Mouse (Mus musculus): ENCODE measurements around the gene Foxp1. TPM values are rescaled to one million over a fixed set of nuclear protein-coding genes. Genes with fewer than 3 reads are reported as not detected.

Foxp1 gene
- polyA plus RNA-seq (2015; fragmentation: Nextera tagmentation; extraction: Ambion mirVana): 18.4 and 18.9 TPM in 2 replicates

DNA sequence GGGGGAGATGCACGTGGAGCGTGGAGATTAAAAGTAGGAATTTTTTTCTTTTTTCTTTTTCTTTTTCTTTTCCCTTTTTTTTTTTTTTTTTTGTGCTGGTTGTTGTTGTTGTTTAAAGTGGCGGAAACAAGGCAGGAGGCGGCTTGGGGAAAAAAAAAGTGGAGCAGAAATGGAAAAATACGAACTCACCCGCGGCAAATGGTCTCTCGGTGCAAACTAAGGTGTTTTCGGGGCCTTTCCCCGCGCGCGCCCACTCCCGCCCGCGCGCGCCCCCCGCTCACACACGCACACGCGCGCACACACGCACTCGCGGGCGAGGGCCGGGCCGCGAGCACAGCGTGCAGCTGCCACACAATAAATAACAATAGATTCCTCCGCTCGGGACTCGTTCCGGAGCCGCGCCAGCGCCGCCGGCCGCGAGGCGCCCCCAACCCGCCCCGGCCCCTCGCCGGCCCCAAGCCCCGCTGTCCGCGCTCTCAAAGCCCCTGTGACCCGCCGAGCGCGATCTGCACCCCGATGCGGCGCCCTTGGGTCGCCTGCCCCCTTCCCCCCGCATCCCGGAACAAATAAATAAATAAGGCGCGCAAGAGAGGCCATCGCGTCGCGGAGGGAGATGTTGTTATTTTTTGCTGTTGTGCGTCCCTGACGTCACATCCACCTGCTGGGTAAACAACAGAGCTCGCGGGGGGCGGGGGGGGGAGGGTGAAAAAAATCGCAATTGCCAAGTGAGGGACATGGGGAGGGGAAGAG is at the start of gene Foxp1:
Gene Foxp1, minus strand, starts transcription at position 363 of the 750 bp plus-strand sequence.
- H3K9me3 ChIP-seq (ENCODE audit: low read length): peaks cover 5% of the 10 kb centered on the region; the same call in 1 of the 2 replicates
- under 1% methylated on average over 67 of the region's 72 CpGs for WGBS (ENCODE audit: insufficient replicate concordance)
- TF ChIP-seq CTCF (IDR thresholded peaks at IDR 0.05; ENCODE audit: low read depth) (no peak), EP300 (IDR thresholded peaks at IDR 0.05; ENCODE audit: low read depth) (no peak)
- no peaks in the 10 kb centered on the region for H3K36me3 ChIP-seq (replicated peaks; ENCODE audit: insufficient read depth, low read length)
- DNase-seq: peak; percentile 88
- peak within 1 kb of the TSS; percentile 89 for H3K4me2 ChIP-seq (ENCODE audit: low read depth, low read length)
- ATAC-seq: peak; percentile 60
- H3K4me1 ChIP-seq (ENCODE audit: insufficient read depth): 0 out of 2 replicates have a peak, but pooled peaks cover 2% of the 10 kb centered on the region
- H3K9ac ChIP-seq (replicated peaks): peak within 1 kb of the TSS; percentile 97
- peak within 1 kb of the TSS; percentile 81 for H3K4me3 ChIP-seq (ENCODE audit: low read depth, low read length)
- H3K27ac ChIP-seq (ENCODE audit: low read depth): peak within 1 kb of the TSS; percentile 100
- H3K27me3 ChIP-seq (ENCODE audit: insufficient read depth, low read length): 0 out of 2 replicates have a peak, but pooled peaks cover 4% of the 10 kb centered on the region

DNA sequence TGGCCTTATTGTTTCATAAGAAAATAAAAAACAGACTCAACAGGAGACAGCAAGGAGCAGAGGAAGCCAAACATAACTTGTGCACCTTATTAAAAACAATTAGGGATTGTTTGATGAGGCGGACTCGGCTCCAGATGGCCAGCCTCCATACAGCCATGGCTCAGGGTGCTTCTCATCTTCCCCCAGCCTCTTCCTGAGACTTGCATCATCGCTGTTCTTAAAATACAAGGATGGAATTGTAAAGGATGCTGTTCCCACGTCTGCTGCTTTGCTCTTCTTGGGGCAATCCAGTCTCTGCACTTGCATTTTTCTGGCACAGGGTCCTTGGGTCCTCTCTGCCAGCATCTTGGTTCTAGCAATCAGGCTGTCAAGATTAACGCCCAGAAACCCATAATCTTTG is 49.5 kb upstream of the Foxp1 start:
- DNase-seq (no peak), ATAC-seq (no peak)
- Histone ChIP-seq H3K9ac (replicated peaks) (no peak overlapping the region), H3K4me1 (ENCODE audit: insufficient read depth) (no peaks in the 10 kb centered on the region), H3K4me2 (ENCODE audit: low read depth, low read length) (no peak overlapping the region), H3K27ac (ENCODE audit: low read depth) (no peak overlapping the region), H3K9me3 (ENCODE audit: low read length) (no peaks in the 10 kb centered on the region), H3K4me3 (ENCODE audit: low read depth, low read length) (no peak overlapping the region), H3K27me3 (ENCODE audit: insufficient read depth, low read length) (no peaks in the 10 kb centered on the region), H3K36me3 (replicated peaks; ENCODE audit: insufficient read depth, low read length) (no peaks in the 10 kb centered on the region)
- TF ChIP-seq EP300 (IDR thresholded peaks at IDR 0.05; ENCODE audit: low read depth): no peak
- TF ChIP-seq CTCF (IDR thresholded peaks at IDR 0.05; ENCODE audit: low read depth): no peak
- 72% methylated on average over 5 of the region's 5 CpGs for WGBS (ENCODE audit: insufficient replicate concordance)

DNA sequence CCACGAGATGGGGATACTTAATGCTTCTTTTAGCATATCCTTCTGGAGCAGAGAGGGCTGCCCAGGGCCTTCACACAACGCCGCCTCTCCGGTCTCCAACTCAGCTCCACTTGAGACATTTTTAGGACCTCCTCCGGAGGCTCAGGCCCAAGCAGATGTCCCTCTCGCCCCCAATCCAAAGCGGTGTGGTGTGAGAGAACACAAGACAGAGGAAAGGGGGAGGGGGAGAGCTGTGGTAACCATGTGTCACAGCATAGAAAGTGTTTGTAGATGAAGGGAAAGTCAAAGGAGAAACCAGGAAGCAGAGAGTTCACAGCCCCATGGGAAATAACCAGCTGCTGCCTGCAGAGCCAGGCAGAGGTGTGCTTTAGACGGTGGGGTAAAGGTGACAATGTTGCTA is 44.4 kb upstream of the Foxp1 start:
- ATAC-seq: no peak
- no peak overlapping the region for H3K4me2 ChIP-seq (ENCODE audit: low read depth, low read length)
- no peak for TF ChIP-seq EP300 (IDR thresholded peaks at IDR 0.05; ENCODE audit: low read depth)
- TF ChIP-seq CTCF (IDR thresholded peaks at IDR 0.05; ENCODE audit: low read depth): no peak
- H3K9ac ChIP-seq (replicated peaks): no peak overlapping the region
- DNase-seq: no peak
- H3K9me3 ChIP-seq (ENCODE audit: low read length): no peaks in the 10 kb centered on the region
- no peaks in the 10 kb centered on the region for H3K36me3 ChIP-seq (replicated peaks; ENCODE audit: insufficient read depth, low read length)
- 73% methylated on average over 8 of the region's 8 CpGs for WGBS (ENCODE audit: insufficient replicate concordance)
- H3K4me3 ChIP-seq (ENCODE audit: low read depth, low read length): no peak overlapping the region
- no peak overlapping the region for H3K27ac ChIP-seq (ENCODE audit: low read depth)
- H3K27me3 ChIP-seq (ENCODE audit: insufficient read depth, low read length): no peaks in the 10 kb centered on the region
- H3K4me1 ChIP-seq (ENCODE audit: insufficient read depth): no peaks in the 10 kb centered on the region

GRCm38 (mm10) chr6:99564766-99565165 is 42.2 kb upstream of the Foxp1 start:
- no peak for TF ChIP-seq CTCF (IDR thresholded peaks at IDR 0.05; ENCODE audit: low read depth)
- no peak for TF ChIP-seq EP300 (IDR thresholded peaks at IDR 0.05; ENCODE audit: low read depth)
- Histone ChIP-seq H3K4me1 (ENCODE audit: insufficient read depth) (no peaks in the 10 kb centered on the region), H3K9me3 (ENCODE audit: low read length) (no peaks in the 10 kb centered on the region), H3K27ac (ENCODE audit: low read depth) (no peak overlapping the region), H3K36me3 (replicated peaks; ENCODE audit: insufficient read depth, low read length) (no peaks in the 10 kb centered on the region), H3K27me3 (ENCODE audit: insufficient read depth, low read length) (no peaks in the 10 kb centered on the region), H3K4me3 (ENCODE audit: low read depth, low read length) (no peak overlapping the region), H3K9ac (replicated peaks) (no peak overlapping the region), H3K4me2 (ENCODE audit: low read depth, low read length) (no peak overlapping the region)
- WGBS (ENCODE audit: insufficient replicate concordance): 72% methylated on average over 3 of the region's 3 CpGs
- no peak for DNase-seq
- ATAC-seq: no peak

DNA sequence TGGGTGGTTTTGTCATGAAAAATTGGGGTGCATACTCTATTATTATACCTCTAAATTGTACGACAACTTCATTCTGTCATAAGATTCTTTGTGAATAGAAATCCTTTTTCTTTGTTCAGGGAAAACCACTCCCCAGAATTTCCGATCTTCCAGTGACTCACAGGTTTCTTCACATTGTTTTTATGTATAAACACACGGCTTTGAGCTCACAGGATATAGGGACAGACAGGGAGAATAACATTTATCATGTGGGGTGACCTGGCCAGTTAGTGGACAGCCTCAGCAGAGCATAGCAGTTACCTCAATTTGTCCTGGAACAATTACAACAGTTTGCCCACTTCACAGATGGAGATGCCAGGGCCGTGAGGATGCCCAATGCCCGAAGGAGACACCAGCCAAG is 34.4 kb upstream of the Foxp1 start:
- 76% methylated on average over 5 of the region's 5 CpGs for WGBS (ENCODE audit: insufficient replicate concordance)
- no peak for TF ChIP-seq CTCF (IDR thresholded peaks at IDR 0.05; ENCODE audit: low read depth)
- no peak for TF ChIP-seq EP300 (IDR thresholded peaks at IDR 0.05; ENCODE audit: low read depth)
- Histone ChIP-seq H3K9me3 (ENCODE audit: low read length) (no peaks in the 10 kb centered on the region), H3K36me3 (replicated peaks; ENCODE audit: insufficient read depth, low read length) (no peaks in the 10 kb centered on the region), H3K27me3 (ENCODE audit: insufficient read depth, low read length) (no peaks in the 10 kb centered on the region), H3K4me2 (ENCODE audit: low read depth, low read length) (no peak overlapping the region), H3K4me3 (ENCODE audit: low read depth, low read length) (no peak overlapping the region), H3K4me1 (ENCODE audit: insufficient read depth) (no peaks in the 10 kb centered on the region), H3K27ac (ENCODE audit: low read depth) (no peak overlapping the region), H3K9ac (replicated peaks) (no peak overlapping the region)
- ATAC-seq: no peak
- DNase-seq: no peak

DNA sequence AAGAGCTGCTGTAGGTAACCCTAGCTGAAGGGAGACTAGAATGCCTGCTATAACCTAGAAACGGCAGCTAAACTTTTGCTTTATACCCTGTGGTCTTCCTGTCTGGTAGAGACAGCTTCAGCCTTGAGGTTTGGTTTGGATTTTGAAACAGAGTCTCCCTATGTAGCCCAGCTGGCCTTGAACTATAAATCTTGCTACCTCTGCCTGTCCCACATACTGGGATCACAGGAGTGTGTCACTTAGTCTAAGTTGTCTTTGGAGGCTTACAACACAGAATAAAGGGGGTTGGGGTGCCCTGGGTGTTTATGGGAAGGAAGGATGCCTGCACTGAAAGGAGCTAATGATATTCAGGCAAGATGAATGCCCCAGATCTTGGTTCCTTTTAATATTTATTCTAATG is 30.3 kb upstream of the Foxp1 start:
- no peak for ATAC-seq
- no peaks in the 10 kb centered on the region for H3K36me3 ChIP-seq (replicated peaks; ENCODE audit: insufficient read depth, low read length)
- 86% methylated on average over 1 of the region's 1 CpGs for WGBS (ENCODE audit: insufficient replicate concordance)
- H3K4me2 ChIP-seq (ENCODE audit: low read depth, low read length): no peak overlapping the region
- peaks cover 3% of the 10 kb centered on the region; the same call in 1 of the 2 replicates for H3K9me3 ChIP-seq (ENCODE audit: low read length)
- no peaks in the 10 kb centered on the region for H3K4me1 ChIP-seq (ENCODE audit: insufficient read depth)
- no peak overlapping the region for H3K9ac ChIP-seq (replicated peaks)
- TF ChIP-seq CTCF (IDR thresholded peaks at IDR 0.05; ENCODE audit: low read depth): no peak
- TF ChIP-seq EP300 (IDR thresholded peaks at IDR 0.05; ENCODE audit: low read depth): no peak
- H3K4me3 ChIP-seq (ENCODE audit: low read depth, low read length): no peak overlapping the region
- DNase-seq: no peak
- H3K27me3 ChIP-seq (ENCODE audit: insufficient read depth, low read length): no peaks in the 10 kb centered on the region
- no peak overlapping the region for H3K27ac ChIP-seq (ENCODE audit: low read depth)
